Mouse (Mus musculus): ENCODE results near the gene Prl8a2.

Prl8a2 gene

GRCm38 (mm10) chr13:27345373-27345772 is at the start of gene Prl8a2:
Gene Prl8a2, plus strand, starts transcription at chr13:27345673.
- DNase-seq (ENCODE audit: low read depth), result no peak

DNA sequence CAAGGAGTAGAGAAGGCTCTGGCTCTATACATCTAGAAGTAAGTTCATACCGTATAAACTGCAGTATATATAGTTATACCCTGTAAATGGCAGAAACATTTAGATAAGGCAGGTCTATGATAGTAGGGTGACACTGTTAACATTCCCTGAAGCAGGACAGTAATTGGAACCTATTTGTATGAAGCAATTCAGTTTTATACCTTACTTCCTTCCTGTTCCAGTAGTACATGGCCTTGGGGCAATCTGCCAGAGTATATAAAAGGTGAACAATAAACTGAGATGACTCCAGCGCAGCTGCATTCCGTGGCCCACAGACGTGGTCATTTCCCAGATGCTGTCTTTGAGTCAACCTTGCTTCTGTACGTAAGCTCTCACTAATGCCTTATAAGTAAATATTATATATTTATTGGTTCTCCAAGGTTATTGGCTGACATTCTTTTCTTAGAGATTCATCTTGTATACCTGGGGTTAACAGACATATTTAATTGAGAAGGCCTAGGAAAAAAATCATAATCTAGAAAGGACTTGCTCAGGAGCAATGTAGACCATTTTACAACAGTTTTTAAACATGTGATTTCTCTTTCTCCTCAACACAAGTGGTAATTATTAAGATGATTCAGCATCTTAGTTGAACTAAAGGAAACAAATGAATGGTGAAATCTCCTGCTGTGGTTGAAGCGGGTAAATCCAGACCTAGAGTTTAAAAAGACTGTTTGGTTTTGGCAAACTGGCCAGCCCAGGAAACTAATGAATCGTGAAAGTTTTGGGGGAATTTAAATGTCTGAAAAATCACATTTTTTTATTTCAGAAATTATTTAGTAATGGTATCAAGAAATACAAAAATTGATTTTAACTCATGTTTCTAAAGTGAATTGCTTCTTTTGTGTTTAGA is 32.9 kb upstream of the Prl8a2 start, which contains the start of gene Prl6a1:
Gene Prl6a1 (plus strand): TSS at position 294 of the 892 bp plus-strand sequence.
- no peak for DNase-seq (ENCODE audit: low read depth)

- no peak for DNase-seq (ENCODE audit: low read depth)
Measured at GRCm38 (mm10) chr13:27334989-27335388, 10.5 kb upstream of the Prl8a2 start.

- no peak for DNase-seq (ENCODE audit: low read depth)
Measured at GRCm38 (mm10) chr13:27342733-27343275, 2.7 kb upstream of the Prl8a2 start.

- DNase-seq (ENCODE audit: low read depth), result no peak
Measured at GRCm38 (mm10) chr13:27390746-27391145, 45.3 kb downstream of the Prl8a2 start, which contains the start of gene Prl2b1. Gene Prl2b1, minus strand, starts transcription at chr13:27390846.

DNA sequence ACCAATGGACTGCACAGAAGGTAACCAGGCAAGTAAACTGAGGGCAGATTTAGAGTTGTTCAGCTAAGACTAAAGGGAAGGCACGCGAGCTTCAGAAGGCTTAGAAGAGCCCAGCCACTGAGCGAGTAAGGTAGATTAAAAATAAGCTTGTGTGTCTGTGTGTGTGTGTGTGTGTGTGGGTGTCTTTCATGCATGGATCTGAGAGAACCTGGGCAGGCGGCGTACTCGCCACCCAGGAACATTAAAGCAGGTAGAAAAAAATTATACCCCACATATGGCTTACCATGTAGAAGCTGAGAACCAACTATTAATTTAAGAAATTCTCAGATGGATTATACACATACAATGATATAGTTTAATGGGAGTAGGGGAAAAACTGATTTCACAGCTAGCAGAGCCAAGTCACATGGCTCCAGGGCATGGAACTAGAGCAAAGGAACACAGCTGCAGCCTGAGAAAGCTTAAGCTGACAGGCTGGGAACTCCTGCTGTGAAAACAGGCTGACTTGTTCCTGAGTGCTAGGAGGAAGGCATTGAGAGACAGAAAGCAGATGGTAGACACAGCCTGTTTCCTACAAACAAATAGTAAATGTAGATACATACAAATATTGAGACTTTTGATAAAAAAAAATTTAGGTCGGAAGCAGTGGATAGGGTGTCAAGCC is 53.7 kb downstream of the Prl8a2 start:
- DNase-seq (ENCODE audit: low read depth), result no peak

Data from naive thymus-derived CD4-positive, alpha-beta T cell, adult 2 months (primary cell).